Mouse (Mus musculus): ENCODE measurements around the gene Ndufb3. TPM values are rescaled to one million over a fixed set of nuclear protein-coding genes. Genes with fewer than 3 reads are reported as not detected.
A peak's percentile ranks its signal among the peaks of the same experiment; 100 is the strongest.

Gene Ndufb3
- polyA plus RNA-seq, 2 experiments: 93.3 to 123 TPM

GRCm38 (mm10) chr1:58610166-58610565 lies 24.0 kb downstream of the Ndufb3 start:
- Histone ChIP-seq H3K27ac (no peak overlapping the region), H3K9ac (replicated peaks) (no peak overlapping the region), H3K36me3 (replicated peaks; ENCODE audit: control insufficient read depth, insufficient read depth, low read depth) (no peaks in the 10 kb centered on the region), H3K4me2 (ENCODE audit: low read depth) (no peak overlapping the region), H3K4me3 (ENCODE audit: insufficient read depth in 1 of 2, low read depth in 2 of 2, low read length in 2 of 2) (no peak overlapping the region), H3K4me1 (replicated peaks; ENCODE audit: control insufficient read depth in 2 of 2, insufficient read depth in 2 of 2, low read length in 1 of 2) (no peaks in the 10 kb centered on the region), H3K27me3 (ENCODE audit: control insufficient read depth, insufficient read depth, low read length) (no peaks in the 10 kb centered on the region), H3K9me3 (ENCODE audit: control insufficient read depth, low read length) (no peaks in the 10 kb centered on the region)
- ATAC-seq (ENCODE audit: insufficient read depth): no peak
- no peak for DNase-seq (ENCODE audit: low read depth in 3 of 3, low spot score in 3 of 3)
- WGBS (ENCODE audit: insufficient replicate concordance): 61% methylated on average over 1 of the region's 1 CpGs
- TF ChIP-seq CTCF (IDR thresholded peaks at IDR 0.05; ENCODE audit: low read depth) (no peak), EP300 (IDR thresholded peaks at IDR 0.05; ENCODE audit: low read depth) (no peak)

GRCm38 (mm10) chr1:58610611-58611010 lies 24.4 kb downstream of the Ndufb3 start:
- H3K4me1 ChIP-seq (replicated peaks; ENCODE audit: control insufficient read depth in 2 of 2, insufficient read depth in 2 of 2, low read length in 1 of 2): no peaks in the 10 kb centered on the region
- no peaks in the 10 kb centered on the region for H3K36me3 ChIP-seq (replicated peaks; ENCODE audit: control insufficient read depth, insufficient read depth, low read depth)
- ATAC-seq (ENCODE audit: insufficient read depth) (no peak), DNase-seq (ENCODE audit: low read depth in 3 of 3, low spot score in 3 of 3) (no peak)
- no peak overlapping the region for H3K27ac ChIP-seq
- H3K9ac ChIP-seq (replicated peaks): no peak overlapping the region
- 14% methylated on average over 1 of the region's 1 CpGs for WGBS (ENCODE audit: insufficient replicate concordance)
- no peak overlapping the region for H3K4me2 ChIP-seq (ENCODE audit: low read depth)
- H3K9me3 ChIP-seq (ENCODE audit: control insufficient read depth, low read length): no peaks in the 10 kb centered on the region
- H3K4me3 ChIP-seq (ENCODE audit: insufficient read depth in 1 of 2, low read depth in 2 of 2, low read length in 2 of 2): no peak overlapping the region
- no peak for TF ChIP-seq EP300 (IDR thresholded peaks at IDR 0.05; ENCODE audit: low read depth)
- TF ChIP-seq CTCF (IDR thresholded peaks at IDR 0.05; ENCODE audit: low read depth): no peak
- H3K27me3 ChIP-seq (ENCODE audit: control insufficient read depth, insufficient read depth, low read length): no peaks in the 10 kb centered on the region

GRCm38 (mm10) chr1:58613786-58614185 lies 27.6 kb downstream of the Ndufb3 start:
- DNase-seq (ENCODE audit: low read depth in 3 of 3, low spot score in 3 of 3) (peak; percentile 10 to 33 (median 11)), ATAC-seq (ENCODE audit: insufficient read depth) (no peak)
- no peaks in the 10 kb centered on the region for H3K9me3 ChIP-seq (ENCODE audit: control insufficient read depth, low read length)
- H3K36me3 ChIP-seq (replicated peaks; ENCODE audit: control insufficient read depth, insufficient read depth, low read depth): no peaks in the 10 kb centered on the region
- H3K4me3 ChIP-seq (ENCODE audit: insufficient read depth in 1 of 2, low read depth in 2 of 2, low read length in 2 of 2): no peak overlapping the region
- WGBS (ENCODE audit: insufficient replicate concordance): 65% methylated on average over 6 of the region's 6 CpGs
- no peaks in the 10 kb centered on the region for H3K27me3 ChIP-seq (ENCODE audit: control insufficient read depth, insufficient read depth, low read length)
- H3K4me2 ChIP-seq (ENCODE audit: low read depth): no peak overlapping the region
- no peak overlapping the region for H3K27ac ChIP-seq
- H3K4me1 ChIP-seq (replicated peaks; ENCODE audit: control insufficient read depth in 2 of 2, insufficient read depth in 2 of 2, low read length in 1 of 2): no peaks in the 10 kb centered on the region; a peak in 1 of 4 replicates
- no peak overlapping the region for H3K9ac ChIP-seq (replicated peaks)
- TF ChIP-seq EP300 (IDR thresholded peaks at IDR 0.05; ENCODE audit: low read depth): no peak
- no peak for TF ChIP-seq CTCF (IDR thresholded peaks at IDR 0.05; ENCODE audit: low read depth)

- H3K4me1 ChIP-seq (replicated peaks; ENCODE audit: control insufficient read depth in 2 of 2, insufficient read depth in 2 of 2, low read length in 1 of 2): no peaks in the 10 kb centered on the region; a peak in 1 of 4 replicates
- H3K9me3 ChIP-seq (ENCODE audit: control insufficient read depth, low read length): no peaks in the 10 kb centered on the region
- H3K27ac ChIP-seq: no peak overlapping the region
- H3K27me3 ChIP-seq (ENCODE audit: control insufficient read depth, insufficient read depth, low read length): no peaks in the 10 kb centered on the region
- H3K36me3 ChIP-seq (replicated peaks; ENCODE audit: control insufficient read depth, insufficient read depth, low read depth): no peaks in the 10 kb centered on the region
- TF ChIP-seq EP300 (IDR thresholded peaks at IDR 0.05; ENCODE audit: low read depth) (no peak), CTCF (IDR thresholded peaks at IDR 0.05; ENCODE audit: low read depth) (no peak)
- no peak overlapping the region for H3K4me2 ChIP-seq (ENCODE audit: low read depth)
- H3K9ac ChIP-seq (replicated peaks): no peak overlapping the region
- ATAC-seq (ENCODE audit: insufficient read depth): no peak
- 55% methylated on average over 3 of the region's 3 CpGs for WGBS (ENCODE audit: insufficient replicate concordance)
- no peak for DNase-seq (ENCODE audit: low read depth in 3 of 3, low spot score in 3 of 3)
- H3K4me3 ChIP-seq (ENCODE audit: insufficient read depth in 1 of 2, low read depth in 2 of 2, low read length in 2 of 2): no peak overlapping the region
These were observed 28.2 kb downstream of the Ndufb3 start for GRCm38 (mm10) chr1:58614424-58614823.

DNA sequence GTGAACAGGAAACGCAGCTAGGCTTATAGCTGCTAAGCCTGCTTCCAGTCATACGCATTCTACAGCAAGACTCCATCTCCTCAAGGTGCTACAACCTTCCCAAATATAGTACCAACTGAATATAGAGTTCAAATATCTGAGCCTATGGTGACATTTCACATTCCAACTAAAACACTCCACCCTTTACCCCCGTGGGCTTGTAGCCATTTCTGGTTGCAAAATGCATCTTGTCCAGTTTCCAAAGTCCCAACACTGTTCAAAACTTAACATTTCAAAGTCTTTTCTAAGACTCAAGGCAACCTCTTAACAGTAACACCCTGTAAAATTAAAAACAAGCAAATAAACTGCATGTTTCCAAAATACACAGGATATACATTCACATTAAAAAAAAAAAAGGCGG lies 29.0 kb downstream of the Ndufb3 start:
- Histone ChIP-seq H3K27me3 (ENCODE audit: control insufficient read depth, insufficient read depth, low read length) (no peaks in the 10 kb centered on the region), H3K27ac (no peak overlapping the region), H3K9ac (replicated peaks) (no peak overlapping the region), H3K4me2 (ENCODE audit: low read depth) (no peak overlapping the region), H3K4me1 (replicated peaks; ENCODE audit: control insufficient read depth in 2 of 2, insufficient read depth in 2 of 2, low read length in 1 of 2) (no peaks in the 10 kb centered on the region; a peak in 1 of 4 replicates), H3K9me3 (ENCODE audit: control insufficient read depth, low read length) (no peaks in the 10 kb centered on the region), H3K4me3 (ENCODE audit: insufficient read depth in 1 of 2, low read depth in 2 of 2, low read length in 2 of 2) (no peak overlapping the region), H3K36me3 (replicated peaks; ENCODE audit: control insufficient read depth, insufficient read depth, low read depth) (no peaks in the 10 kb centered on the region)
- TF ChIP-seq CTCF (IDR thresholded peaks at IDR 0.05; ENCODE audit: low read depth) (no peak), EP300 (IDR thresholded peaks at IDR 0.05; ENCODE audit: low read depth) (no peak)
- DNase-seq (ENCODE audit: low read depth in 3 of 3, low spot score in 3 of 3): no peak
- no peak for ATAC-seq (ENCODE audit: insufficient read depth)
- 62% methylated on average over 4 of the region's 4 CpGs for WGBS (ENCODE audit: insufficient replicate concordance)
